Mouse (Mus musculus): ENCODE measurements at regions not wholly inside any gene's neighbourhood (a gene's known extent, or its start where the extent isn't known, plus 50 kb on each side); places are given as distances from the start of the nearest gene placed in this dataset.
A peak's percentile ranks its signal among the peaks of the same experiment; 100 is the strongest.

DNA sequence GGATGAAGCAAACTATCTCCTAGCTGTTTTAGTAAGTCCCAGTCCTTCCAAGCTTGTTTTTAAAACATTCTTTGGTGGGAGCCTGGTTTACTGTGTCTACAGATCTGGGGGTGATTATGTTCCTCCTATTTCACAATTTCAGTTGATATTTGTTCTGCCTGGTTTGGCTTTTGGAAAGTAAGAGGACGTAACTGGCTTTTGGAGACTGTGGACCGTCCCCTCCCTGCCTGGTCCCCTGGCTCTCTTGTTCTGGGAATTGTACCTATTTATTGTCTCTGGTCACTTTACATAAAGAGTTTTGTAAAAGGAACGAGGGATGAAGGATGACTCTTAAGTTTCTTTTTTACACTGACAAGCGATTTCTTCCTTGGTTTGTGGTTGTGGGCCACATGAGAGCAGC is 306.6 kb downstream of the Gadd45g start:
- 87% methylated on average over 4 of the region's 4 CpGs for WGBS
- H3K9ac ChIP-seq = no peak overlapping the region
- H3K27me3 ChIP-seq (replicated peaks) = no peaks in the 10 kb centered on the region
- no peak for ATAC-seq
- no peak overlapping the region for H3K27ac ChIP-seq
- no peaks in the 10 kb centered on the region for H3K36me3 ChIP-seq
- no peaks in the 10 kb centered on the region for H3K9me3 ChIP-seq
- H3K4me1 ChIP-seq (replicated peaks) = peaks cover 24% of the 10 kb centered on the region
- no peak overlapping the region for H3K4me3 ChIP-seq (replicated peaks)
- H3K4me2 ChIP-seq (replicated peaks) = no peak overlapping the region

GRCm38 (mm10) chr13:52153576-52153975 is 307.1 kb downstream of the Gadd45g start:
- Histone ChIP-seq H3K36me3 (no peaks in the 10 kb centered on the region), H3K4me3 (replicated peaks) (no peak overlapping the region), H3K4me1 (replicated peaks) (peaks cover 24% of the 10 kb centered on the region), H3K4me2 (replicated peaks) (no peak overlapping the region), H3K9me3 (no peaks in the 10 kb centered on the region), H3K27ac (no peak overlapping the region), H3K27me3 (replicated peaks) (no peaks in the 10 kb centered on the region), H3K9ac (no peak overlapping the region)
- WGBS = 69% methylated on average over 4 of the region's 4 CpGs
- no peak for ATAC-seq

GRCm38 (mm10) chr13:52154111-52154843 is 307.8 kb downstream of the Gadd45g start:
- WGBS = 66% methylated on average over 5 of the region's 5 CpGs
- Histone ChIP-seq H3K36me3 (no peaks in the 10 kb centered on the region), H3K4me1 (replicated peaks) (peaks cover 24% of the 10 kb centered on the region), H3K27me3 (replicated peaks) (no peaks in the 10 kb centered on the region), H3K27ac (0 out of 2 replicates have a peak overlapping the region, but pooled peaks have one; percentile 7), H3K4me3 (replicated peaks) (no peak overlapping the region), H3K9ac (no peak overlapping the region), H3K4me2 (replicated peaks) (no peak overlapping the region; the same call in 1 of the 2 replicates), H3K9me3 (no peaks in the 10 kb centered on the region)
- no peak for ATAC-seq

DNA sequence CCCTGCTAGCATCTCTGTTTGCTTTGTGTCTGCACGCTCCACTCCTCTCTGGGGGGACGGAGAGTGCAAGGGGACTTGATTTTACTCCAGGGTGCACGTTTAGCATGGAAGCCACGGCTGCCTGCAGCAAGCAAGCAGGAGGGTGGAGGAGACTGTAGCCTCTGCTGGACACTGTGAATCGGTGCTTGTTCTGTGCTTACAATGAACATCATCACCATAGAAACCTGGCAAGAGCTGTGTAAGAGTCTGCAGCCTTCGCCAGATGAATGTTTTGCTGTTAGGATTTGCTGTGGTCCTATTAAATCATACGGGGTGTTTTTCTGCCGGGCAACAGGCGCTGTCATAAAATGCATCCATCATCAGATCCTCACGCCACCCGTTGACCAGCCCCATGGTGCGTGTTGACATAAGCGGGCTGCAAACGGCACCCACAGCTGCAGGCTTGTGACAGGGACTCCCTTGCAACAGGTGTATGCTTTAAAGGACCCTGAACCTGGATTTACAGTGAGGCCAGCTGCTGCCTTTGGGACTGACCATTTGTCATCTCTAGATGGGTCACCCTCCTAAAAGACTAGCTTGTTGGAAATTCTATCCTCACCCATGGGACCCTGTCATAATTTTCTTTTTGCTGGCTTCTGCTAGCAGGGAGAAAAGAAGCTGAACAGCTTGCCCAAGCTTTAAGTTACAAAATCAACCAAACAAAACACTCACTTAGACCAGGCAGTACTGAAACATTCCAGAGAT is 308.5 kb downstream of the Gadd45g start:
- H3K4me1 ChIP-seq (replicated peaks) = peaks cover 24% of the 10 kb centered on the region
- H3K4me3 ChIP-seq (replicated peaks) = no peak overlapping the region
- no peaks in the 10 kb centered on the region for H3K36me3 ChIP-seq
- H3K27ac ChIP-seq = 0 out of 2 replicates have a peak overlapping the region, but pooled peaks have one; percentile 7
- H3K9ac ChIP-seq = no peak overlapping the region
- H3K9me3 ChIP-seq = no peaks in the 10 kb centered on the region
- peak overlapping the region; percentile 36 for H3K4me2 ChIP-seq (replicated peaks)
- peak; percentile 62 for ATAC-seq
- 26% methylated on average over 14 of the region's 14 CpGs for WGBS
- H3K27me3 ChIP-seq (replicated peaks) = no peaks in the 10 kb centered on the region

GRCm38 (mm10) chr13:52155588-52156086 is 309.2 kb downstream of the Gadd45g start:
- 45% methylated on average over 8 of the region's 8 CpGs for WGBS
- Histone ChIP-seq H3K9me3 (no peaks in the 10 kb centered on the region), H3K27ac (no peak overlapping the region), H3K4me2 (replicated peaks) (no peak overlapping the region), H3K27me3 (replicated peaks) (no peaks in the 10 kb centered on the region), H3K4me3 (replicated peaks) (no peak overlapping the region), H3K36me3 (no peaks in the 10 kb centered on the region), H3K9ac (no peak overlapping the region), H3K4me1 (replicated peaks) (peaks cover 24% of the 10 kb centered on the region)
- ATAC-seq = peak; percentile 40; the same call in 1 of the 2 replicates

DNA sequence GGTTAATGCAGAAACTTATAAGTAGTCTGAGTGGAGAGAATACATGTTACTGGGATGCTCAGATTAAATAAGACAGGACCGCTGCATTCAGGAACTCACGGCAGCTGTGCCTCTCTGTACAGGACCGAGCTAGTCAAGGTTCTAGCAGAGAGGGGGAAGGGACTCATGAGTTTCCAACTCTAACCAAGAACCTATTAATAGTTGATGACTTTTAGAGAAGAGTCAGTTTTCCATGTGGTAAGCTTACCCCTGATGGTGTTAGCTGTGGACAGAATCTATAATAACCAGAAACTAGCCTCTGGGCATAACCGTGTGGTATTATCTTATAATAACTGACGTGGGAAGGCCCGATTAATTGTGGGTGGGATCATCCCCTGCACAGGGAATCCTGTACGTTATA is 316.2 kb downstream of the Gadd45g start:
- Histone ChIP-seq H3K9ac (no peak overlapping the region), H3K27me3 (replicated peaks) (no peaks in the 10 kb centered on the region), H3K4me1 (replicated peaks) (no peaks in the 10 kb centered on the region), H3K36me3 (no peaks in the 10 kb centered on the region), H3K27ac (no peak overlapping the region), H3K9me3 (no peaks in the 10 kb centered on the region), H3K4me2 (replicated peaks) (no peak overlapping the region), H3K4me3 (replicated peaks) (no peak overlapping the region)
- ATAC-seq = no peak
- WGBS = 89% methylated on average over 7 of the region's 7 CpGs

GRCm38 (mm10) chr13:52165531-52165930 is 319.1 kb downstream of the Gadd45g start:
- no peak overlapping the region for H3K27ac ChIP-seq
- H3K4me3 ChIP-seq (replicated peaks) = no peak overlapping the region
- no peaks in the 10 kb centered on the region for H3K9me3 ChIP-seq
- H3K36me3 ChIP-seq = no peaks in the 10 kb centered on the region
- no peaks in the 10 kb centered on the region for H3K27me3 ChIP-seq (replicated peaks)
- ATAC-seq = no peak
- H3K9ac ChIP-seq = no peak overlapping the region
- WGBS = 91% methylated on average over 1 of the region's 1 CpGs
- no peak overlapping the region for H3K4me2 ChIP-seq (replicated peaks)
- H3K4me1 ChIP-seq (replicated peaks) = no peaks in the 10 kb centered on the region

DNA sequence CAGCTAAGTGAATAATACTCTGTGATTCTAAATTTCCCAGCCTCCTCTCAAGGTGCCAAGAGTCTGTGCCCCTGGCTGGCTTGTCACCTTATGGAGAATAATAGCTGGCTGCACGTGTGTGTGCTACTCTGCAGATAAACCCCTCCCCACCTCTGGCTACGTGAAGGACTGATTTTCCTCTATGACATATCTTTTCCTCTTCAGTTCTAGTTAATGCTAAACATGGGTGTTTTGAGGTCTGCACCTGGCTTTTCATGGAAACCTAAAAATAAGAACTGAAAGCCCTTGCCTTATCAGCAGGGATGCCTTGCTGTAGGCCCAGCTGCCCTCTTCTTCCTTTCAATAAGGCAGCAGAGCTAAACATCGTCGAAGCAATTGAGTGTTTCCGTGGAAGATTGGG is 321.5 kb downstream of the Gadd45g start:
- H3K27me3 ChIP-seq (replicated peaks) = no peaks in the 10 kb centered on the region
- WGBS = 66% methylated on average over 5 of the region's 5 CpGs
- no peak for ATAC-seq
- H3K27ac ChIP-seq = no peak overlapping the region
- H3K36me3 ChIP-seq = no peaks in the 10 kb centered on the region
- no peak overlapping the region for H3K4me2 ChIP-seq (replicated peaks)
- no peaks in the 10 kb centered on the region for H3K9me3 ChIP-seq
- H3K9ac ChIP-seq = no peak overlapping the region
- H3K4me3 ChIP-seq (replicated peaks) = no peak overlapping the region
- no peaks in the 10 kb centered on the region for H3K4me1 ChIP-seq (replicated peaks)

DNA sequence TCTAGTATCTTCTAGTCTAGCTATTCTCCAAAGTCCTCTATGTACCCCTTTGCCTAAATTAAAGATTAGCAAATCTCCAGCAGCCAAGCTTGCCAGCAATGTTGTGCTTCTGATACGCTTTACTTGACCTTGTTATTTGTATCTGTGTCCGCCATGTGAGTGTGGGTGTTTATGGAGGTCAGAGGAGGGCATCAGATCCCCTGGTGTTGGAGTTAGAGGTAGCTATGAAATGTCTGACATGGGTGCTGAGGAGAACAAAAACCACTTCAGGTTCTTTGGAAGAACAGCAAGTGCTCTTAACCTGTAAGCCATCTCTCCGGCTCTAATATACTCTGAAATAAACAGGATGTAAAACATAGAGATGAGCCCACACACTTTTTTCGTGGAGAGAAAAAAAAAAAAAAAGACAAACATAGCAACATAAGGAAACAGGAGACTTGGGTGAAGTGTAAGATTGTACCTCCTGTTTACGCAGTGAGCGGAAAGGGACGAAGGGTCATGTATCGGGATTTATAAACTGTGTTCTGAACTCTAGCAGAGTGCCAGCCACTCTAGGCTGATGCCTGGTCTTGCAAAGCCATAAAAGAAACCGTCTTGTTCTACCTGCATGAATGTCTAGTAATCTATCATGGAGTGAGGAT is 326.3 kb downstream of the Gadd45g start:
- Histone ChIP-seq H3K27me3 (replicated peaks) (no peaks in the 10 kb centered on the region), H3K9me3 (no peaks in the 10 kb centered on the region), H3K4me2 (replicated peaks) (no peak overlapping the region), H3K36me3 (no peaks in the 10 kb centered on the region), H3K9ac (no peak overlapping the region), H3K4me3 (replicated peaks) (no peak overlapping the region), H3K27ac (no peak overlapping the region), H3K4me1 (replicated peaks) (no peaks in the 10 kb centered on the region)
- no peak for ATAC-seq
- WGBS = 52% methylated on average over 9 of the region's 9 CpGs

GRCm38 (mm10) chr13:52175665-52176064 is 329.2 kb downstream of the Gadd45g start:
- ATAC-seq = no peak
- Histone ChIP-seq H3K4me2 (replicated peaks) (no peak overlapping the region), H3K4me1 (replicated peaks) (no peaks in the 10 kb centered on the region), H3K27ac (no peak overlapping the region), H3K9ac (no peak overlapping the region), H3K4me3 (replicated peaks) (no peak overlapping the region), H3K9me3 (no peaks in the 10 kb centered on the region), H3K27me3 (replicated peaks) (no peaks in the 10 kb centered on the region), H3K36me3 (no peaks in the 10 kb centered on the region)
- WGBS = 64% methylated on average over 2 of the region's 2 CpGs

- Histone ChIP-seq H3K27me3 (replicated peaks) (no peaks in the 10 kb centered on the region), H3K36me3 (no peaks in the 10 kb centered on the region), H3K4me3 (replicated peaks) (no peak overlapping the region), H3K9me3 (no peaks in the 10 kb centered on the region), H3K9ac (no peak overlapping the region), H3K4me1 (replicated peaks) (no peaks in the 10 kb centered on the region), H3K27ac (no peak overlapping the region), H3K4me2 (replicated peaks) (no peak overlapping the region)
- ATAC-seq = no peak
- WGBS = 88% methylated on average over 4 of the region's 4 CpGs
These were observed 333.5 kb downstream of the Gadd45g start for GRCm38 (mm10) chr13:52179977-52180376.

GRCm38 (mm10) chr13:52183635-52184034 is 337.2 kb downstream of the Gadd45g start:
- no peak overlapping the region for H3K9ac ChIP-seq
- H3K4me1 ChIP-seq (replicated peaks) = no peaks in the 10 kb centered on the region
- ATAC-seq = no peak
- no peaks in the 10 kb centered on the region for H3K9me3 ChIP-seq
- H3K27ac ChIP-seq = no peak overlapping the region
- 47% methylated on average over 5 of the region's 5 CpGs for WGBS
- H3K4me2 ChIP-seq (replicated peaks) = no peak overlapping the region
- no peaks in the 10 kb centered on the region; the same call in 1 of the 2 replicates for H3K27me3 ChIP-seq (replicated peaks)
- H3K36me3 ChIP-seq = no peaks in the 10 kb centered on the region
- H3K4me3 ChIP-seq (replicated peaks) = no peak overlapping the region

All from intestine, embryonic 15.5 days (tissue).